Mouse (Mus musculus): ENCODE measurements around the gene Pglyrp4.
"Not testable (repeated sequence)": the region's sequence is repeated elsewhere in the genome, so short reads cannot be mapped to it uniquely, and the experiment has no call there.

The Pglyrp4 gene

GRCm38 (mm10) chr3:90726606-90727005 is at the start of gene Pglyrp4:
TSS of gene Pglyrp4 (plus strand) at chr3:90726906.
- no peak for DNase-seq

GRCm38 (mm10) chr3:90678656-90679055 is 48.0 kb upstream of the Pglyrp4 start:
- no peak for DNase-seq

GRCm38 (mm10) chr3:90683929-90684328 is 42.8 kb upstream of the Pglyrp4 start:
- DNase-seq: no peak

GRCm38 (mm10) chr3:90686835-90687234 is 39.9 kb upstream of the Pglyrp4 start:
- no peak for DNase-seq

GRCm38 (mm10) chr3:90693496-90693895 is 33.2 kb upstream of the Pglyrp4 start:
- DNase-seq: no peak

- DNase-seq: no peak
Observed at GRCm38 (mm10) chr3:90695613-90696012, 31.1 kb upstream of the Pglyrp4 start, which contains the start of gene S100a9. TSS of gene S100a9 (minus strand) at chr3:90695721.

GRCm38 (mm10) chr3:90702244-90702643 is 24.5 kb upstream of the Pglyrp4 start:
- DNase-seq: no peak

- DNase-seq: peak in 1 of 2 experiments; percentile 35
Observed at GRCm38 (mm10) chr3:90708523-90709202, 18.0 kb upstream of the Pglyrp4 start.

- DNase-seq: peak; percentile 64 to 82
Observed at GRCm38 (mm10) chr3:90709591-90710460, 16.9 kb upstream of the Pglyrp4 start.

GRCm38 (mm10) chr3:90749658-90750057 is 23.0 kb downstream of the Pglyrp4 start:
- DNase-seq: no peak

- DNase-seq: not testable (repeated sequence)
Observed at GRCm38 (mm10) chr3:90777776-90778175, 51.1 kb downstream of the Pglyrp4 start, which contains the start of gene Gm5849. TSS of gene Gm5849 (minus strand) at chr3:90777876.
